Comparison of ENCODE assay signal across 28 mouse cellular contexts in the genomic region with DNA sequence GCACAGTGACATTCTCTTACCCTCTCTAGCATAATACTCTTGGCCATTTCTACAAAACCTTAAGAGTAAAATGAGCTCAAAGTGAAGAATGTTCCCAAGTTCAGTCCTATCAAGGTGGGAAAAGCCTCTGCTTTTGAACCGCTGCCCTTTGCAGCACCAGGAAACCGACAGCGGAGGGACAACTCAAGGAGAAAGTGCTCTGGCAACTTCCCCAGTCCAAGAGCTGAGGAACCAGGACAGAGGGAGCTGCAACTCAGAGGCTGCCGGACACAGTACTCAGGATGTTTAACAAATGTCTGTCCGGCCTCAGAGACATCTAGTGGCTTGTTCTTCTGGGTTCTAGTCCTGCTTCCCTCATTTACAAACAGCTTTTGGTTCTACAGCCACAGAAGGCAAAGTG. TPM values are rescaled to one million over a fixed set of nuclear protein-coding genes. Genes with fewer than 3 reads are reported as not detected.
A peak's percentile ranks its signal among the peaks of the same experiment; 100 is the strongest.
DNase-seq lines count a peak whose midpoint lies in the region; ATAC-seq and TF ChIP-seq lines count a peak whose summit lies in the region.
"Had no signal": no experiment of that assay in that cellular context is flagged by ENCODE, and none has a peak within 500 bp of the region (broad histone marks: within the 10 kb centered on the region; RNA-seq: fewer than 3 reads in every experiment).

No protein-coding gene starts in this region.

- no peak for TF ChIP-seq POLR2A in kidney, adult 2 months (IDR thresholded peaks at IDR 0.05; ENCODE audit: low read depth, low read length)

- H3K9ac ChIP-seq in lung, embryonic 15.5 days, result no peak overlapping the region
- H3K9ac ChIP-seq: forebrain, embryonic 15.5 days; hindbrain, embryonic 12.5 days; limb, embryonic 12.5 days; liver, postnatal 0 days; midbrain, embryonic 13.5 days had no signal

- DNase-seq in heart, adult 18-20 months, result peak; percentile 40 to 51
- no peak for DNase-seq in heart, postnatal 25 days (ENCODE audit: low spot score)
- DNase-seq in kidney, adult 2 months, result peak; percentile 36
- DNase-seq in kidney, adult 8-10 months, result no peak
- DNase-seq in lung, adult 18-20 months, result no peak
- peak; percentile 34 for DNase-seq in lung, postnatal 14 days
- DNase-seq in c-Kit-positive CD71-positive TER-119-positive erythroid progenitor cells, embryonic 14.5 days (ENCODE audit: low spot score), result no peak
- DNase-seq: adrenal gland, postnatal 25 days; cerebellum, adult 11 months; cerebellum, adult 9-11 months; gastrocnemius, postnatal 14 days; kidney, adult 18-20 months; liver, postnatal 0 days; thymus, adult 2 months; thymus, postnatal 4 days had no signal

- no peaks in the 10 kb centered on the region for H3K36me3 ChIP-seq in kidney, adult 2 months (ENCODE audit: control insufficient read depth, insufficient read depth, low read length)
- peaks cover 4% of the 10 kb centered on the region; the same call in 1 of the 2 replicates for H3K36me3 ChIP-seq in lung, embryonic 15.5 days
- H3K36me3 ChIP-seq: forebrain, embryonic 15.5 days; hindbrain, embryonic 12.5 days; limb, embryonic 12.5 days; midbrain, embryonic 13.5 days had no signal

- H3K4me2 ChIP-seq in lung, embryonic 15.5 days, result no peak overlapping the region
- H3K4me2 ChIP-seq: forebrain, embryonic 15.5 days; hindbrain, embryonic 12.5 days; limb, embryonic 12.5 days; liver, embryonic 11.5 days; midbrain, embryonic 13.5 days had no signal

- H3K4me1 ChIP-seq in kidney, adult 2 months (ENCODE audit: control insufficient read depth, insufficient read depth, low read length), result peaks cover 5% of the 10 kb centered on the region; the same call in 1 of the 2 replicates
- H3K4me1 ChIP-seq in lung, embryonic 15.5 days, result peaks cover 10% of the 10 kb centered on the region
- H3K4me1 ChIP-seq: forebrain, embryonic 15.5 days; megakaryocyte, embryonic 14.5 days; midbrain, embryonic 13.5 days had no signal

- H3K4me3 ChIP-seq in kidney, adult 2 months (ENCODE audit: insufficient read depth, low read depth, low read length), result no peak overlapping the region
- H3K4me3 ChIP-seq in lung, embryonic 15.5 days, result no peak overlapping the region
- H3K4me3 ChIP-seq: embryonic facial prominence, embryonic 10.5 days; forebrain, embryonic 15.5 days; hindbrain, embryonic 12.5 days; limb, embryonic 12.5 days; megakaryocyte, embryonic 14.5 days; midbrain, embryonic 13.5 days had no signal

- TF ChIP-seq CTCF in kidney, adult 2 months (conservative IDR thresholded peaks at IDR 0.05; ENCODE audit: insufficient read depth, insufficient read length, low read depth, low read length), result no peak

- H3K9me3 ChIP-seq in lung, embryonic 15.5 days, result no peaks in the 10 kb centered on the region
- H3K9me3 ChIP-seq: embryonic facial prominence, embryonic 10.5 days; forebrain, embryonic 15.5 days; hindbrain, embryonic 12.5 days; limb, embryonic 12.5 days; midbrain, embryonic 13.5 days had no signal

- ATAC-seq in lung, embryonic 15.5 days (ENCODE audit: borderline replicate concordance, extremely low read depth, low FRiP score, low TSS enrichment), result no peak
- ATAC-seq: forebrain, embryonic 15.5 days; liver, postnatal 0 days; midbrain, embryonic 13.5 days had no signal

- intact Hi-C loops in heart, postnatal 25 days (cut with DNase I), result no loop called here

- H3K27me3 ChIP-seq in kidney, adult 2 months (replicated peaks; ENCODE audit: control insufficient read depth, insufficient read depth, low read length), result no peaks in the 10 kb centered on the region
- no peaks in the 10 kb centered on the region for H3K27me3 ChIP-seq in lung, embryonic 15.5 days
- H3K27me3 ChIP-seq: forebrain, embryonic 15.5 days; hindbrain, embryonic 12.5 days; limb, embryonic 12.5 days; megakaryocyte, embryonic 14.5 days; midbrain, embryonic 13.5 days had no signal

- WGBS in kidney, adult 2 months, result 46% methylated on average over 5 of the region's 5 CpGs
- WGBS in lung, embryonic 15.5 days, result 74% methylated on average over 5 of the region's 5 CpGs

- H3K27ac ChIP-seq in kidney, adult 2 months (ENCODE audit: insufficient read depth, low read depth, low read length), result no peak overlapping the region
- 0 out of 2 replicates have a peak overlapping the region, but pooled peaks have one; percentile 4 for H3K27ac ChIP-seq in lung, embryonic 15.5 days
- H3K27ac ChIP-seq: embryonic facial prominence, embryonic 10.5 days; forebrain, embryonic 15.5 days; hindbrain, embryonic 12.5 days; limb, embryonic 12.5 days; midbrain, embryonic 13.5 days; stomach, postnatal 0 days had no signal

RNA-seq across cellular contexts. Expression of gene Tm4sf4, which starts 56.9 kb away (rescaled TPM):
- total RNA-seq in heart, adult 18-20 months (2021), result not detected
- total RNA-seq in heart, postnatal 25 days (2021), result under 1 TPM in 1 of 2 experiments, not detected in 1; 0.28 TPM
- 0.30 and 0.70 TPM in 2 replicates for polyA plus RNA-seq in kidney, adult 2 months (2012; rRNA removed)
- polyA plus RNA-seq in lung, embryonic 15.5 days (2015; fragmentation: Nextera tagmentation; extraction: Ambion mirVana), result 0.41 and 0.52 TPM in 2 replicates
- total RNA-seq: common myeloid progenitor, adult 5-6 weeks; ES-E14; gastrocnemius, postnatal 14 days; layer of hippocampus, postnatal 25 days; left cerebral cortex, postnatal 10 days had no signal
- polyA plus RNA-seq: embryonic facial prominence, embryonic 10.5 days; midbrain, embryonic 13.5 days had no signal

Comparison
In these comparisons a context has a peak if more than half of its experiments do, and no peak if none do; other contexts are left out.
1. DNase-seq: peak in heart, adult 18-20 months (2 of 2), kidney, adult 2 months (single experiment) and lung, postnatal 14 days (single experiment); none in heart, postnatal 25 days (single experiment), kidney, adult 8-10 months (0 of 2), lung, adult 18-20 months (0 of 2) and c-Kit-positive CD71-positive TER-119-positive erythroid progenitor cells, embryonic 14.5 days (single experiment).